Mouse (Mus musculus) liver, adult 2 months (tissue): ENCODE data around the gene Orc3.

Source experiments
- CTCF ChIP-seq: fragments of 200-500 bp; IDR thresholded peaks from 2 replicates; pipeline ENCODE4 v1.5.1; 2011; ENCODE audit warnings: low read depth, low read length, control low read depth
- POLR2A ChIP-seq: fragments of 200-500 bp; IDR thresholded peaks from 2 replicates; pipeline ENCODE4 v1.6.1; 2011; ENCODE audit warnings: low read length, control low read depth; ENCODE audit not compliant: insufficient read depth; ENCODE audit errors: extremely low read depth

- no peak for TF ChIP-seq CTCF
- no peak for TF ChIP-seq POLR2A
Observed at GRCm38 (mm10) chr4:34577028-34577427, 37.7 kb downstream of the Orc3 start.
